Mouse (Mus musculus) heart, postnatal 25 days (tissue): Measurements from ENCODE around the gene Dnajc7. TPM values are rescaled to one million over a fixed set of nuclear protein-coding genes. Genes with fewer than 3 reads are reported as not detected.
"Not testable (repeated sequence)": the region's sequence is repeated elsewhere in the genome, so short reads cannot be mapped to it uniquely, and the experiment has no call there.

Experiments used
- DNase-seq: peaks from one replicate; pipeline ENCODE4 v3.0.0; 2022; ENCODE audit warnings: low spot score
- intact Hi-C: fragments of 180-260 bp; cut with DNase I; formaldehyde crosslinking; loops from one replicate; pipeline ENCODE4 v1.15.1; 2025
- total RNA-seq, 2 experiments: library from RNA; stranded (reverse); gene quantifications; 2 replicates each; pipeline ENCODE4 v1.2.3; 2021

The Dnajc7 gene
- total RNA-seq, 2 experiments from 2014 or later = 121 to 124 TPM

GRCm38 (mm10) chr11:100585148-100585547 is 34.8 kb downstream of the Dnajc7 start:
- intact Hi-C loops = no loop called here
- DNase-seq = no peak

GRCm38 (mm10) chr11:100584561-100584961 is 35.4 kb downstream of the Dnajc7 start:
- intact Hi-C loops = no loop called here
- DNase-seq = no peak

- intact Hi-C loops = no loop called here
Measured at GRCm38 (mm10) chr11:100582836-100583235, 37.1 kb downstream of the Dnajc7 start.

GRCm38 (mm10) chr11:100582413-100582812 is 37.6 kb downstream of the Dnajc7 start:
- DNase-seq, intact Hi-C loops: not testable (repeated sequence)

More at GRCm38 (mm10) chr11:100582836-100583235, 37.1 kb downstream of the Dnajc7 start:
- DNase-seq = no peak

- no peak for DNase-seq
- intact Hi-C loops = no loop called here
Measured at GRCm38 (mm10) chr11:100581756-100582155, 38.2 kb downstream of the Dnajc7 start.

- intact Hi-C loops = no loop called here
- DNase-seq = no peak
Measured at GRCm38 (mm10) chr11:100580275-100580674, 39.7 kb downstream of the Dnajc7 start.

- no peak for DNase-seq
- intact Hi-C loops = no loop called here
Measured at GRCm38 (mm10) chr11:100579116-100579799, 40.7 kb downstream of the Dnajc7 start.

GRCm38 (mm10) chr11:100577852-100578599 is 41.9 kb downstream of the Dnajc7 start:
- no peak for DNase-seq
- intact Hi-C loops = no loop called here

GRCm38 (mm10) chr11:100576256-100576655 is 43.7 kb downstream of the Dnajc7 start:
- intact Hi-C loops = no loop called here
- no peak for DNase-seq

- no peak for DNase-seq
- intact Hi-C loops = no loop called here
Measured at GRCm38 (mm10) chr11:100575484-100575855, 44.5 kb downstream of the Dnajc7 start.

GRCm38 (mm10) chr11:100574708-100575483 is 45.1 kb downstream of the Dnajc7 start, which contains the start of gene Cnp:
TSS of gene Cnp (plus strand) at chr11:100574904.
- peak; percentile 70 for DNase-seq
- intact Hi-C loops = loop anchor here (5.0 kb wide), 2 partner anchors 47 to 187 kb away; partner anchors contain the start of genes Dnajc7 and Hcrt

GRCm38 (mm10) chr11:100574188-100574587 is 45.8 kb downstream of the Dnajc7 start:
- intact Hi-C loops = loop anchor here (5.0 kb wide), 2 partner anchors 48 to 188 kb away; partner anchors contain the start of genes Dnajc7 and Hcrt

GRCm38 (mm10) chr11:100571202-100571567 is 48.8 kb downstream of the Dnajc7 start:
- DNase-seq = no peak
- intact Hi-C loops = loop anchor here (1.0 to 5.0 kb wide), 4 partner anchors 51 to 191 kb away; partner anchors contain the start of genes Dnajc7 and Hcrt

More at GRCm38 (mm10) chr11:100574188-100574587, 45.8 kb downstream of the Dnajc7 start:
- no peak for DNase-seq

- intact Hi-C loops = loop anchor here (1.0 to 5.0 kb wide), 4 partner anchors 52 to 192 kb away; partner anchors contain the start of genes Dnajc7 and Hcrt
- DNase-seq = peak; percentile 20
Measured at GRCm38 (mm10) chr11:100570430-100571201, 49.4 kb downstream of the Dnajc7 start.

- DNase-seq = no peak
- intact Hi-C loops = loop anchor here (2.0 to 5.0 kb wide), 3 partner anchors 53 to 193 kb away; partner anchors contain the start of genes Dnajc7 and Hcrt
Measured at GRCm38 (mm10) chr11:100569789-100570188, 50.2 kb downstream of the Dnajc7 start.

- intact Hi-C loops = no loop called here
- no peak for DNase-seq
Measured at GRCm38 (mm10) chr11:100568692-100569091, 51.3 kb downstream of the Dnajc7 start.

GRCm38 (mm10) chr11:100567815-100568245 is 52.1 kb downstream of the Dnajc7 start:
- DNase-seq = no peak
- intact Hi-C loops = no loop called here

GRCm38 (mm10) chr11:100567229-100567628 is 52.7 kb downstream of the Dnajc7 start:
- DNase-seq = no peak
- intact Hi-C loops = no loop called here

GRCm38 (mm10) chr11:100564703-100565102 is 55.3 kb downstream of the Dnajc7 start:
- no peak for DNase-seq
- intact Hi-C loops = no loop called here
